Mouse (Mus musculus) ovary, postnatal 36 days (tissue): ENCODE measurements around the gene Map3k4.

Experiments
- DNase-seq: peaks from one replicate; pipeline ENCODE4 v3.0.0; 2022; ENCODE audit warnings: low spot score, mixed read lengths

The Map3k4 gene

GRCm38 (mm10) chr17:12182702-12183485 lies 135.7 kb downstream of the Map3k4 start:
- no peak for DNase-seq

- DNase-seq, result no peak
Observed at GRCm38 (mm10) chr17:12179766-12180165, 138.8 kb downstream of the Map3k4 start.

GRCm38 (mm10) chr17:12179339-12179738 lies 139.3 kb downstream of the Map3k4 start:
- DNase-seq, result no peak
